Mouse (Mus musculus): Measurements from ENCODE around the gene Uck2. TPM values are rescaled to one million over a fixed set of nuclear protein-coding genes. Genes with fewer than 3 reads are reported as not detected.

The Uck2 gene
- polyA plus RNA-seq, 1 experiment from 2014 or later = 83.2 TPM

- Histone ChIP-seq H3K36me3 (no peaks in the 10 kb centered on the region), H3K27me3 (no peaks in the 10 kb centered on the region), H3K27ac (peak overlapping the region; percentile 55; the same call in 1 of the 2 replicates), H3K9me3 (no peaks in the 10 kb centered on the region), H3K4me2 (replicated peaks) (peak overlapping the region; percentile 25), H3K4me3 (no peak overlapping the region), H3K9ac (no peak overlapping the region), H3K4me1 (peaks cover 87% of the 10 kb centered on the region)
- ATAC-seq (ENCODE audit: low FRiP score, low read depth) = no peak
- 30% methylated on average over 9 of the region's 9 CpGs for WGBS
Measured at GRCm38 (mm10) chr1:167245180-167245641, 39.9 kb downstream of the Uck2 start.

- 14% methylated on average over 7 of the region's 7 CpGs for WGBS
- H3K4me1 ChIP-seq = peaks cover 95% of the 10 kb centered on the region
- no peaks in the 10 kb centered on the region for H3K9me3 ChIP-seq
- no peak overlapping the region for H3K4me2 ChIP-seq (replicated peaks)
- 0 out of 2 replicates have a peak, but pooled peaks have one; percentile 21 for ATAC-seq (ENCODE audit: low FRiP score, low read depth)
- H3K9ac ChIP-seq = no peak overlapping the region
- H3K27me3 ChIP-seq = no peaks in the 10 kb centered on the region
- no peak overlapping the region for H3K27ac ChIP-seq
- H3K36me3 ChIP-seq = no peaks in the 10 kb centered on the region
- H3K4me3 ChIP-seq = no peak overlapping the region
Measured at GRCm38 (mm10) chr1:167242191-167242681, 42.9 kb downstream of the Uck2 start.

GRCm38 (mm10) chr1:167241487-167241886 is 43.6 kb downstream of the Uck2 start:
- ATAC-seq (ENCODE audit: low FRiP score, low read depth) = no peak
- H3K9ac ChIP-seq = no peak overlapping the region
- no peaks in the 10 kb centered on the region for H3K27me3 ChIP-seq
- no peaks in the 10 kb centered on the region for H3K9me3 ChIP-seq
- WGBS = 67% methylated on average over 3 of the region's 3 CpGs
- H3K4me1 ChIP-seq = peaks cover 94% of the 10 kb centered on the region
- H3K4me3 ChIP-seq = no peak overlapping the region
- no peak overlapping the region for H3K27ac ChIP-seq
- H3K4me2 ChIP-seq (replicated peaks) = no peak overlapping the region
- peaks cover 3% of the 10 kb centered on the region; the same call in 1 of the 2 replicates for H3K36me3 ChIP-seq

GRCm38 (mm10) chr1:167240361-167240760 is 44.8 kb downstream of the Uck2 start:
- no peaks in the 10 kb centered on the region for H3K9me3 ChIP-seq
- H3K36me3 ChIP-seq = peaks cover 15% of the 10 kb centered on the region
- H3K27me3 ChIP-seq = no peaks in the 10 kb centered on the region
- H3K4me1 ChIP-seq = peaks cover 87% of the 10 kb centered on the region
- no peak for ATAC-seq (ENCODE audit: low FRiP score, low read depth)
- WGBS = 38% methylated on average over 5 of the region's 5 CpGs
- no peak overlapping the region for H3K9ac ChIP-seq
- H3K4me3 ChIP-seq = no peak overlapping the region
- no peak overlapping the region for H3K27ac ChIP-seq
- no peak overlapping the region for H3K4me2 ChIP-seq (replicated peaks)

- Histone ChIP-seq H3K9me3 (no peaks in the 10 kb centered on the region), H3K9ac (no peak overlapping the region), H3K27me3 (no peaks in the 10 kb centered on the region), H3K4me2 (replicated peaks) (no peak overlapping the region), H3K27ac (no peak overlapping the region; the same call in 1 of the 2 replicates), H3K36me3 (peaks cover 19% of the 10 kb centered on the region), H3K4me3 (no peak overlapping the region), H3K4me1 (peaks cover 83% of the 10 kb centered on the region)
- 73% methylated on average over 12 of the region's 12 CpGs for WGBS
- ATAC-seq (ENCODE audit: low FRiP score, low read depth) = no peak
Measured at GRCm38 (mm10) chr1:167239916-167240315, 45.2 kb downstream of the Uck2 start.

- Histone ChIP-seq H3K4me2 (replicated peaks) (no peak overlapping the region), H3K9ac (no peak overlapping the region), H3K36me3 (peaks cover 40% of the 10 kb centered on the region), H3K9me3 (no peaks in the 10 kb centered on the region), H3K4me3 (no peak overlapping the region), H3K4me1 (peaks cover 62% of the 10 kb centered on the region), H3K27ac (no peak overlapping the region), H3K27me3 (no peaks in the 10 kb centered on the region)
- WGBS = 84% methylated on average over 11 of the region's 11 CpGs
- no peak for ATAC-seq (ENCODE audit: low FRiP score, low read depth)
Measured at GRCm38 (mm10) chr1:167237798-167238197, 47.3 kb downstream of the Uck2 start.

GRCm38 (mm10) chr1:167236790-167237189 is 48.3 kb downstream of the Uck2 start:
- Histone ChIP-seq H3K9me3 (no peaks in the 10 kb centered on the region), H3K27me3 (no peaks in the 10 kb centered on the region), H3K4me1 (peaks cover 52% of the 10 kb centered on the region), H3K36me3 (peaks cover 49% of the 10 kb centered on the region), H3K27ac (no peak overlapping the region), H3K4me3 (no peak overlapping the region), H3K9ac (no peak overlapping the region), H3K4me2 (replicated peaks) (no peak overlapping the region)
- 58% methylated on average over 8 of the region's 8 CpGs for WGBS
- ATAC-seq (ENCODE audit: low FRiP score, low read depth) = no peak

- Histone ChIP-seq H3K4me1 (peaks cover 29% of the 10 kb centered on the region), H3K9me3 (no peaks in the 10 kb centered on the region), H3K4me3 (no peak overlapping the region), H3K4me2 (replicated peaks) (no peak overlapping the region), H3K9ac (no peak overlapping the region), H3K27ac (no peak overlapping the region), H3K36me3 (peaks cover 68% of the 10 kb centered on the region), H3K27me3 (no peaks in the 10 kb centered on the region)
- no peak for ATAC-seq (ENCODE audit: low FRiP score, low read depth)
- 94% methylated on average over 10 of the region's 10 CpGs for whole genome bisulfite sequencing
Measured at GRCm38 (mm10) chr1:167234344-167234743, 50.8 kb downstream of the Uck2 start.

- WGBS = 72% methylated on average over 7 of the region's 7 CpGs
- ATAC-seq (ENCODE audit: low FRiP score, low read depth) = no peak
- H3K27ac ChIP-seq = no peak overlapping the region
- peaks cover 16% of the 10 kb centered on the region for H3K4me1 ChIP-seq
- H3K36me3 ChIP-seq = peaks cover 82% of the 10 kb centered on the region
- H3K4me2 ChIP-seq (replicated peaks) = no peak overlapping the region
- no peaks in the 10 kb centered on the region for H3K27me3 ChIP-seq
- no peak overlapping the region for H3K9ac ChIP-seq
- no peak overlapping the region for H3K4me3 ChIP-seq
- H3K9me3 ChIP-seq = no peaks in the 10 kb centered on the region
Measured at GRCm38 (mm10) chr1:167232918-167233317, 52.2 kb downstream of the Uck2 start.

GRCm38 (mm10) chr1:167231612-167232283 is 53.4 kb downstream of the Uck2 start:
- ATAC-seq (ENCODE audit: low FRiP score, low read depth) = no peak

GRCm38 (mm10) chr1:167230930-167231611 is 54.0 kb downstream of the Uck2 start:
- Histone ChIP-seq H3K27me3 (no peaks in the 10 kb centered on the region), H3K4me1 (peaks cover 3% of the 10 kb centered on the region; the same call in 1 of the 2 replicates), H3K4me3 (no peak overlapping the region), H3K9ac (no peak overlapping the region), H3K36me3 (peaks cover 93% of the 10 kb centered on the region), H3K4me2 (replicated peaks) (no peak overlapping the region), H3K9me3 (no peaks in the 10 kb centered on the region), H3K27ac (no peak overlapping the region)
- 91% methylated on average over 17 of the region's 17 CpGs for WGBS
- ATAC-seq (ENCODE audit: low FRiP score, low read depth) = no peak

More at GRCm38 (mm10) chr1:167231612-167232283, 53.4 kb downstream of the Uck2 start:
- H3K4me1 ChIP-seq = peaks cover 5% of the 10 kb centered on the region; the same call in 1 of the 2 replicates
- H3K36me3 ChIP-seq = peaks cover 93% of the 10 kb centered on the region
- H3K4me2 ChIP-seq (replicated peaks) = no peak overlapping the region
- no peak overlapping the region for H3K27ac ChIP-seq
- 76% methylated on average over 17 of the region's 17 CpGs for WGBS
- no peak overlapping the region for H3K9ac ChIP-seq
- no peaks in the 10 kb centered on the region for H3K9me3 ChIP-seq
- no peak overlapping the region for H3K4me3 ChIP-seq
- H3K27me3 ChIP-seq = no peaks in the 10 kb centered on the region

- Histone ChIP-seq H3K27me3 (no peaks in the 10 kb centered on the region), H3K9me3 (no peaks in the 10 kb centered on the region), H3K27ac (no peak overlapping the region), H3K9ac (no peak overlapping the region), H3K4me2 (replicated peaks) (no peak overlapping the region), H3K4me3 (no peak overlapping the region), H3K4me1 (no peaks in the 10 kb centered on the region), H3K36me3 (peaks cover 44% of the 10 kb centered on the region)
- no peak for ATAC-seq (ENCODE audit: low FRiP score, low read depth)
- WGBS = 83% methylated on average over 9 of the region's 9 CpGs
Measured at GRCm38 (mm10) chr1:167222382-167223010, 62.6 kb downstream of the Uck2 start.

All from limb, embryonic 13.5 days (tissue).